Mouse (Mus musculus) cerebellum, adult (tissue): Measurements from ENCODE around the gene Hephl1.

Experiments used
- ATAC-seq: cut with Nextera tagmentation; 2 replicates; pipeline ENCODE4 v1.9.2; 2017; ENCODE audit warnings: mild to moderate bottlenecking, moderate library complexity, mixed read lengths; ENCODE audit not compliant: insufficient number of reproducible peaks, low FRiP score, low TSS enrichment

Hephl1 gene

DNA sequence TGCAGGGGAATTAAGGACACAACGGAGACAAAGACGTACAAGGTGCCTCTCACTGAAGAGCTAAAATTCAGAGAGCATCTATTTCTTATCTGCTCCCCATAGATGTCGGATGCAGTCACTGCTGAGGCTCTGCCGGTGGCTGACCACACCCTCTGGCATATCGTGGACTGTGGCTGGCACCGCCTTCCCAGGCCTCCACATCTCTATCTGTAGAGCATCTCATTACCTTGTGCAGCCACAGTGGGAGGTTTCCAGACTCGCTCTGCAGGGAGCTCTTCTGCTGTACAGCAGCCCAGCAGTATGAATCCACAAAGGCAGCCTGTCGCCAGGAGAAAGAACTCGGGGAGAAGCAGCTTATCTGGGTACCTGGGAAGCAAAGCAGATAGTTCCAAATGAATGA lies 90.8 kb downstream of the Hephl1 start:
- no peak for ATAC-seq

DNA sequence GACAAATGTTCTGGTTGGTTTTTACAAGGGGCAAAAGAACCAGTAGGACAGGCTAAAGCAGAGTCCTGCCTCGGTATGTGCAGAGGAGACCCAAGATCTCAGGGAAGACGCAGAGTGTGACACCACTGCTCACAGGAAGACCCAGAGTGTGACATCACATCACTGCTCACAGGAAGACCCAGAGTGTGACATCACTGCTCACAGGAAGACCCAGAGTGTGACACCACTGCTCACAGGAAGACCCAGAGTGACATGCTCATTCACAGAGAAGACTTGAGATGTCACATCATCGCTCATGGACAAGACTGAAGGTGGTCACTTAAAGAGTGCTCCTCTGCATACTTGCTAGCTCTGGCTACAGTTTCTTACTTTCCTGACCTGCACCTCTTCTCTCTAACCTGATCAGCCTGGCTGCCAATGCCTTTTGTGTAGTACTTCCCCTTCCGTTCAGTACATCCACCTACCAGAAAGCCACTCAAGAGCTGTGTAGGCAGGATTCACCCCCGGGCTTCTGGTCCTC lies 91.3 kb downstream of the Hephl1 start:
- ATAC-seq: no peak

DNA sequence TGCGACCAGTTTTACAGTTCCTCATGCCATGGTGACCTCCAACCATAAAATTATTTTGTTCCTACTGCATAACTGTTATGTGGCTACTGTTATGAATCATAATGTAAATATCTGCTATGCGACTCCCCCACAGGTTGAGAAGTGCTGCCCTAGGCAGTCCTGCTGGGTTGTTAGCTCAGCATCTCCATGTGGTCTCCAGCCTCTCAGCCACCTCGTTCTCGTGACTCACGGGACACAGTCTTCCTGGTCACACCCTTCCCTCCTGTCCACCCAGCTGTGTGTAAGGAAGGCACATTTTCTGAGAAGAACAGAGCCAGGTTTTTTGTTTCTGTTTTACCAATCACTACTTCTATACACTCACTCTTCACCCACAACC lies 93.2 kb downstream of the Hephl1 start:
- no peak for ATAC-seq

DNA sequence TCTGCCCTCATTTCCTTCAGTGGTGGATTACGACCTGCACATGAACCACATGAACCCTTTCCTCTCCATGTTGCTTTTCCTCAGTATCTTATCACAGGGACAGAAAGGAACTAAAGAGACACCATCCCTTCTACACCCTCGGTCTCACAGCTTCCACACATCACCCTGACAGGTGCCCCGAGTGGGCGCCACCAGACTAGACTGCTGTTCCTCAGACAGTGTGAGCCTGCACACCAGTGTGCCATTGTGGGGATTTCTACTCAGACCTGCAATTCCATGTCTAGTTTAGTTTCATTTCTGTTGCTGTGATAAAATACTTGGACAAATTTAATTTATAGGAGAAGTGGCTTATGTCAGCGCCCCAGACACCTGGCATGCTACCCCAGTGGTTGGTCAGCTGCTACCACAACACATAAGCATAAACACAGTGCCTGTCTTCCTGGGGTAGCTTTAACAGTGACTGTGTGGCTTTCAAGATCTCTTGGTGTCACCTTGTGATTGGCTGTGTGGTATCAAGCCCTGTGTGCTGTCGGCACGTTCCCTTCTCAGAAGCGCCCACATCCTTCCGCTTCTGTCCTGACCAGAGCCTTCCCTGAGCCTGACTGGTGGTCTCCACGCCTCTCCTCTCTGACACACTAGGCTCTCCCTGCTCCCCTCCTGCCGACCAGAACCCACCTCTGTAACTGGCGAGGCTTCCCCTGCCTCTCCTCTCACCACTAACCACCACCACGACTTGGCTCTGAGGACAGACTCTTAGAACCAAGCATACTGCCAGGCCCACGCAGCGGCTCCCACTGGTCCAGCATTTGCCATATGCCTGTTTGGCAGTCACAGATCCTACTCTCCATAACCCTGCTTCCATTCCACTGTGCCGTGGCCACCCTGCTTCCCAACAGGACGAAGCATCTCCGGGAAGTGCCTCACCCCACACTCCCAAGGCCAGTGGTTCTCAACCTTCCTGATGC lies 93.8 kb downstream of the Hephl1 start:
- peak; percentile 80 for ATAC-seq

DNA sequence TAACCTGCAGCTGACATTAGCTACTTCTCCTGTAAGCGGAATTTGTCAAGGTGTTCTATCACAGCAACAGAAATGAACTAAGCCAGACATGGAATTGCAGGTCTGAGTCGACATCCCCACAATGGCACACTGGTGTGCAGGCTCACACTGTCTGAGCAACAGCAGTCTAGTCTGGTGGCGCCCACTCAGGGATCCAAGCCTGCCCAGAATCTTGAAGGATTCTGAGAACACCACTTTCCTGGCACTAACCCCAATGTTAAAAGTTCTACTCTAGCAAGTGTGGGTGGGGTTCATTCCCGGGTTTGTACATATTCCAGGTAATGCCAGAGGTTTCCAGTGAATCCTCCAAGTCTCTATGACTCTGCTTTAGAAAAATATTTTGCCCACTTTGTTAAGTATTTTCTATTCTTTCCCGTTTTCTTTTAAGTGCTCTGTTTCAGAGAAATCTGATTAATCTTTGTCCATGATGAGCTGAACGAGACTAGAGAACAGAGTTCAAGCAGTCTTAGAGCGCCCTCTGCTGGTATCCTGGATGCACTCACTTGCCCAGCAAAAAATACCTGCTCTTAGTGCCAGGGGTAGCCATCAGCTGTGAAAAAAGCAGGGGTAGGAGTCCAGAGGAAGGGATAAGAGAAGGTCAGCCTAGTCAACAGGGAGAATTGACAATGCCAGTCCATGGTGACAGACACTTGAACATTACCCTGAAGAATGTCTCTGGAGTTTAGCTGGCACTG lies 96.5 kb downstream of the Hephl1 start:
- peak; percentile 45; the same call in 1 of the 2 replicates for ATAC-seq

DNA sequence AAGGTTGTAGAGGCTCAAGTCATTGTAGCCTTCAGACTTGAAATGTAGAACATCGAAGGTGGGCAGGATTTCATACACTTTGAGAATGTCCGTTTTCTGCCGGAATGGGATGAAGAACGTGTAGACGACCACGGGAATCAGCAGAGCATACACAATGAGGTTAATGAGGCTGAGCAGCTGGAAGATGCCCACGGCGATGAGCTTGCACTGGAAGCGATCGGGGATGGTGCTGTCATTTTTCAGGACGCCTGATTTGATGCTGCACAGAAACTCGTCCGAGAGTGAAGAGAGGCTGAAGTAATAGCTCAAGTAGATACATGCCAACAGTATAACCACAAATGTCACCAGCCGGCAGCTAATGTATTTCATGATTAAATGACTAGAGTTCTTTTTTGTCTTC lies 104.3 kb downstream of the Hephl1 start:
- ATAC-seq: no peak

DNA sequence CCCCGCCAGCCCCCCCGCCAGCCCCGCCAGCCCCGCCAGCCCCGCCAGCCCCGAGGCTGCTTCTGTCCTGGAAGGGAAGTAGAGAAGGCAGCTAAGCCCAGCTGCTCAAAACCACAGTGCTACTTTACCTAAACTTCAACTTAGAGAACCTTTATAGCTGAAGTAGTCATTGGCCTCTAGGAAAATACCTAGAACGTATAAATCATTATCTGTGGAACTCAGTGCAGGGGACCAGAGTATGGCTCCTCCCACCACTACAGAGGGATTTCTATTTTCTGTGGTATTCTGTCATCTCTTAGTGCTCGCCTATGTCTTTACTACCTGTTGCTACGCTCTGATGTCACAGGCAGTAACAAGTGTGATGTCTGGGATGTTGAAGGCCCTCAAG lies 107.6 kb downstream of the Hephl1 start:
- ATAC-seq: no peak

DNA sequence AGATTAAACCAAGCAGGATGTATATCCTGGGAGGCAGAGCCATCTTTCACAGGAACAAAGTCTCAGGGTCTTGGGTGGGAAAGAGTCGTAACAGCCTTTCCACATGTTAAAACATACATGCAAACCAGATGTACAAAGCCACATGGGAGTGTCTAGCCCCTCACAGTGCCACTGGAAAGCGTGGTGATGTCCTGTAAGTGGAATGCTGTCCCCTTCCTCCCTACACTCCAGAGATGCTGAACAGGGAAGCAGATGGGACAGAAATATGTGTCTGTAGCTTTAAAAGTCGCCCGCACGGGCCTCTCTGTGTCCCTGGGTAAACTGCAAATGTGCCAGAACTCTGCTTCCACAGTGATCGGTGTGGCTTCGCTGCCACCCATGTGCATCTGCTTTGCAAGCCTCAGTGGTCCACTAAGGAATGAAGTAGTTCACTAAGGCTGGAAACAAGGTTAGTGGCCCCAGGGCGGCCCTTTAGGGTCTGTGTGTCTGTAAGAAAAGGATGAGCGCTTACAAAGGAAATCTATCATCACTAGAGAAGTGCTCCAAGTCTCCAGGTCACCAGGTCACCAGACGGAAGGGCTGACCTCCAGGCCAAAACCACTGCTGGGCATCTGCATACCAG lies 108.1 kb downstream of the Hephl1 start:
- no peak for ATAC-seq

DNA sequence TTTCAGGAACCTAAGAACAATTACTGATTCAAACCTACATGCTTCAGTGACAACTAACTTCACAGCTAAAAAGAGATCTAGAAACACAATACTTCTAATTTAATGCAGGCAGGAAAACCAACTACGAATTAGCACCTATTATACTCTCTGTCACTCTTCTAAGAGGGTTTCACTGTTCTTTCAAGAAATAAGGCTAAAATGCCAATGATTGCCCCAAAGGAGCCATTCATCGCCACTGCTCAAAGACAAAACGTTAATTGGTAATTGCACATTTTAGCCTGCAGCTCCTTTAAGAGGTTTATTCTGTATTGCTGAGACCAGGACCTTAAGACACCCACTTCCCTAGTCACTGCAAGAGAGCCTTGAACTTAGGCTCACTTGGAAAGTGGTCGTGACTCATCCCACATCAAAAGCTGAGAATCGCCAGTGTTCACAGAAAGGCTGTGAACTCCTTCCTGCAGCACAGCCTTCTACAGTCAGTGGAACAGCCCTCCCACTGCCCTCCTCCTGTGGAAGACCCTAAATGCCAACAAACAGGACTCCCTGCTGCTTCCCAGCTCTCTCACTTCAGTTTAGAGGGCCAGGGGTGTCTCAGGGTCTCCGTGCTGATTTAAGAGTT lies 108.8 kb downstream of the Hephl1 start:
- ATAC-seq: no peak
